Mouse (Mus musculus) midbrain, embryonic 16.5 days (tissue): ENCODE data around the gene Arid1b. TPM values are rescaled to one million over a fixed set of nuclear protein-coding genes. Genes with fewer than 3 reads are reported as not detected.

Source experiments
- ATAC-seq: fragments of 200-750 bp; cut with Nextera tagmentation; 2 replicates; pipeline ENCODE4 v1.8.0; 2017; ENCODE audit warnings: moderate TSS enrichment
- H3K27ac ChIP-seq: fragments of 300-500 bp; sonication (generic); 2 replicates; pipeline ENCODE4 v1.5.1; 2014; ENCODE audit warnings: mild to moderate bottlenecking, low read length, mixed read lengths
- H3K27me3 ChIP-seq: fragments of 300-500 bp; sonication (generic); 2 replicates; pipeline ENCODE4 v1.6.1; 2014; ENCODE audit warnings: low read depth, low read length, mixed read lengths; ENCODE audit not compliant: control insufficient read depth, insufficient read depth
- H3K36me3 ChIP-seq: fragments of 300-500 bp; sonication (generic); 2 replicates; pipeline ENCODE4 v1.6.1; 2014; ENCODE audit warnings: mild to moderate bottlenecking, low read length, moderate library complexity, mixed read lengths; ENCODE audit not compliant: control insufficient read depth, insufficient read depth
- H3K4me1 ChIP-seq: fragments of 300-500 bp; sonication (generic); 2 replicates; pipeline ENCODE4 v1.6.1; 2014; ENCODE audit warnings: mild to moderate bottlenecking, low read length, mixed read lengths; ENCODE audit not compliant: control insufficient read depth, insufficient read depth
- H3K4me2 ChIP-seq: fragments of 300-500 bp; sonication (generic); 2 replicates; pipeline ENCODE4 v1.6.1; 2014; ENCODE audit warnings: mild to moderate bottlenecking, low read length, mixed read lengths
- H3K4me3 ChIP-seq: fragments of 300-500 bp; sonication (generic); 2 replicates; pipeline ENCODE4 v1.5.1; 2014; ENCODE audit warnings: low read depth, mild to moderate bottlenecking, low read length, moderate library complexity, mixed read lengths
- H3K9ac ChIP-seq: fragments of 300-500 bp; sonication (generic); 2 replicates; pipeline ENCODE4 v1.6.1; 2014; ENCODE audit warnings: low read depth, low read length, mixed read lengths
- H3K9me3 ChIP-seq: fragments of 300-500 bp; sonication (generic); replicated peaks from 2 replicates; pipeline ENCODE4 v1.6.1; 2014; ENCODE audit warnings: mild to moderate bottlenecking, low read length, mixed read lengths; ENCODE audit not compliant: control insufficient read depth, poor library complexity, severe bottlenecking
- WGBS: fragments of 180-500 bp; shearing (Covaris S2); extraction: QIAGEN DNeasy Blood & Tissue Kit; methylation state at CpG from one replicate; pipeline ENCODE4 v1.1.7; 2014; 5-methylcytosine and 5-hydroxymethylcytosine counted together
- polyA plus RNA-seq: library from polyadenylated mRNA; unstranded; fragments of >200 nt; fragmentation: Nextera tagmentation; extraction: Ambion mirVana; gene quantifications from 2 replicates; pipeline ENCODE4 v1.2.1, GENCODE M21; 2015

Arid1b gene
- polyA plus RNA-seq, 1 experiment from 2014 or later, result 13.1 TPM

- no peak overlapping the region for H3K4me3 ChIP-seq
- no peak overlapping the region for H3K9ac ChIP-seq
- WGBS, result 92% methylated on average over 16 of the region's 16 CpGs
- H3K27ac ChIP-seq, result no peak overlapping the region
- no peak overlapping the region for H3K4me2 ChIP-seq
- ATAC-seq, result no peak
- H3K27me3 ChIP-seq, result no peaks in the 10 kb centered on the region
- H3K9me3 ChIP-seq, result no peaks in the 10 kb centered on the region
- peaks cover under 1% of the 10 kb centered on the region for H3K4me1 ChIP-seq
- H3K36me3 ChIP-seq, result no peaks in the 10 kb centered on the region
Measured at GRCm38 (mm10) chr17:5395454-5396205, 401.5 kb downstream of the Arid1b start.

GRCm38 (mm10) chr17:5396213-5396612, 402.1 kb downstream of the Arid1b start:
- Histone ChIP-seq H3K4me3 (no peak overlapping the region), H3K9me3 (no peaks in the 10 kb centered on the region), H3K4me1 (no peaks in the 10 kb centered on the region), H3K27me3 (no peaks in the 10 kb centered on the region), H3K36me3 (no peaks in the 10 kb centered on the region), H3K4me2 (no peak overlapping the region), H3K27ac (no peak overlapping the region), H3K9ac (no peak overlapping the region)
- WGBS, result 63% methylated on average over 5 of the region's 5 CpGs
- no peak for ATAC-seq
